Mouse (Mus musculus): ENCODE results near the gene Lrrc73.

DNA sequence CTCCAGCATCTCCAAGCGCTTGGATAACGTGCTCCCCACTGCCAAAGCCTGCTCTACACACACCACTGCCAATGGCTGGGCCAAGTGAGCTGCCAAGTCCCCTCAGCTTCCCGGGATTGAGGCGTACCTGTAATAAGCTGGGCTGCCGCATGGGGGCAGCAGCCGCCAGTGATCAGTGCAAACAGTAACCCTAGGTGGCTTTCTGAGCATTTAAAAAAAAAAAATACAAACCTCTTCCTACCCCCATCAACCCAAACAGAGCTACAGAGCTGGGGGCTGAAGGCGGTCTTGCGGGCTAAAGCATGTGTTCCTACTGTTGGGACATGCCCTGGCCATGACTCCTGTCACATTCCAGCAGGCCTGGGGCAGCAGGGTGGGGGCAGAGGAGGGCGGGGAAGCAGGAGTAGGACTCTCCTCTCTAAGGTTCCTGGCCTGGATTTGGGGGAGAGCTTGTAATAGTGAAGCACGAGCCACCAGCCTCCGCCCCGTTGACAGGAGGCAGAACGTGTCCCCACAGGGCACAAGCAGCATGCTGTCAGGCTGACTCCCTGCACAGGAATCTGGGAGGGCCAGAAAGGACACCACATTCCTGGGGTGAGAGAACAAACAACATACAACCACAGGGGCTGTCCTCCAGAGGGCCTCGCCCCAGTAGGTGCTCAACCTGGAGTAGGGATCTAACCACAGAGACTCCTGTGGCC, 12.7 kb downstream of the Lrrc73 start:
- TF ChIP-seq CTCF (IDR thresholded peaks at IDR 0.05; ENCODE audit: extremely low read depth, insufficient read length, insufficient replicate concordance, low read depth, low read length) (peak; percentile 95; the same call in 1 of the 2 replicates), POLR2A (IDR thresholded peaks at IDR 0.05; ENCODE audit: low read depth, low read length) (peak; percentile 28; the same call in 1 of the 2 replicates)

Data from small intestine, adult 2 months (tissue).